Mouse (Mus musculus) layer of hippocampus, adult 2 months (tissue): ENCODE results near the gene Stpg4. TPM values are rescaled to one million over a fixed set of nuclear protein-coding genes. Genes with fewer than 3 reads are reported as not detected.

Source experiments
- DNase-seq, 2 experiments: peaks; one replicate each; pipeline ENCODE4 v3.0.0; 2022; ENCODE audit warnings: low spot score in 2 of 2
- H3K27ac ChIP-seq: fragments of 200-600 bp; 2 replicates; pipeline ENCODE4 v1.8.1; 2022
- H3K4me3 ChIP-seq: fragments of 200-600 bp; 2 replicates; pipeline ENCODE4 v1.8.1; 2022; ENCODE audit warnings: mild to moderate bottlenecking
- CTCF ChIP-seq: fragments of 200-600 bp; conservative IDR thresholded peaks from 2 replicates; pipeline ENCODE4 v1.8.1; 2022; ENCODE audit warnings: antibody characterized with exemption, mild to moderate bottlenecking, moderate library complexity
- long read RNA-seq, 2 experiments: library from polyadenylated mRNA; stranded (forward); transcript quantifications; one replicate each; pipeline ENCODE4 v2.0.0; 2021; ENCODE audit warnings: borderline mapping rate in 2 of 2
- total RNA-seq, 2 experiments: library from RNA; stranded (reverse); gene quantifications; 2 replicates each; pipeline ENCODE4 v1.2.3; 2021

The Stpg4 gene
- total RNA-seq = not detected
- long read RNA-seq, experiment 1 = 0 reads
- long read RNA-seq, experiment 2 = 0 reads

DNA sequence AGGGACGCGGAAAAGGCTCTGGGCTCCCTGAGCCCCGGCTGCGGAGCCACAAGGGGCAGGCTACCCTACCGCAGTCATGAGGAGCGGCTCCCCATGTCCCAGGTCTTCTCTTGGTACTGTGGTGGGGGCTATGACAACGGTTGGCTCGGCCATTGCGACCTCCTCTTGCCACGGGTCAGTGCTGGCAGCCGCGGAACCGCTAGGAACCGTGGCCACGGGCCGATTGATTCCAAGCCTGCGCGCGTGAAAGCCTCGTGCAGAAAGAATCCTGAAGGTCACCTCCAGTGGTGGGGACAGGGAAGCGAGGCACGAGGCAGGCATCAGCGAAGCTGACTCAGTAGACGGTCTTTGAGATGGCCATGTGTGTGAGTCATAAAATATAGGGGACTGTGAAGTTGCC is at the start of gene Stpg4:
Gene Stpg4, minus strand, starts transcription at position 231 of the 400 bp plus-strand sequence.
- H3K27ac ChIP-seq = no peak within 1 kb of the TSS
- no peak for TF ChIP-seq CTCF
- DNase-seq = no peak
- H3K4me3 ChIP-seq = no peak within 1 kb of the TSS

- DNase-seq = no peak
- Histone ChIP-seq H3K4me3 (no peak overlapping the region), H3K27ac (peak overlapping the region; percentile 95)
- TF ChIP-seq CTCF = no peak
Observed at GRCm38 (mm10) chr17:87475356-87475755, 47.8 kb upstream of the Stpg4 start.

- no peak for TF ChIP-seq CTCF
- Histone ChIP-seq H3K4me3 (peak overlapping the region; percentile 38), H3K27ac (peak overlapping the region; percentile 95)
- no peak for DNase-seq
Observed at GRCm38 (mm10) chr17:87474501-87474795, 46.9 kb upstream of the Stpg4 start.

DNA sequence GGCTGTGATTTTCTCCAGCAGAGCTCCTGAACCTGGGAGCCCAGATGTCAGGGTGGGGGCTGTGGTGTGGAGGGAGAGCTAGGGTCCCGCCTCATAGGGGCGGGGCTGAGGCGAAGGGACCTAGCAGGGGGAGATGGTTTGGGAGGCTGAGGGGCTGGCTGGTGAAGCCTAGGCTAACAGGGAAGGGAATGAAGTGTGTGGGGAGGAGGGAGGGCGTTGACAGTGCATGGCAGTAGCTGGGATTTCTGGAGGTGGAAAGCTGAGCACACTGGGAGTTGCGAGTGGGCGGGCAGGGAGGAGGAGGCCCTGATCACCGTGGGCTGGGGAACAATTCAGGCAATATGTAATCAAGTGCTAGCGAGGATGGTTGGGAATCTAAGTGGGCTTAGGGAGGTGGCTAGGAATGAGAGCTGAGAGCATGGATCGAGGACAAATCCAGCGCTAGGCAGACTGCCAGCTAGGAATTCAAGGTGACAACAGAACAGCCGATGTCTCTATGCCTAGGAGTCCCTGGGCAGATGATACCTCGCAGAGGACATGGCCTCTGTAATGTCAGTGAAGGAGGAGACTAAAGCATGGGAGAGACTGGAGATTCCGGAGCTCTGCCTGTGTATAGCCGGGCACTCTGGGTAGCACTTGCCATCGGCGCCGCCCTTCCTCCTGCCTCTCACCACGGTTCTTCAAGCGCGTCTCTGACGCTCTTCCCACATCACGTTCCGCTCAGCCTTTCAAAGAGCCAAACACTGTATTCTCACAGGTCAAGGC is 46.4 kb upstream of the Stpg4 start:
- no peak for TF ChIP-seq CTCF
- H3K4me3 ChIP-seq = peak overlapping the region; percentile 38
- peak overlapping the region; percentile 95 for H3K27ac ChIP-seq
- DNase-seq = peak; percentile 56 to 61

- no peak for TF ChIP-seq CTCF
- Histone ChIP-seq H3K4me3 (peak overlapping the region; percentile 38), H3K27ac (peak overlapping the region; percentile 95)
- DNase-seq = no peak
Observed at GRCm38 (mm10) chr17:87473441-87473735, 45.8 kb upstream of the Stpg4 start.

GRCm38 (mm10) chr17:87472879-87473278 is 45.3 kb upstream of the Stpg4 start:
- Histone ChIP-seq H3K4me3 (peak overlapping the region; percentile 38; the same call in 1 of the 2 replicates), H3K27ac (peak overlapping the region; percentile 95)
- DNase-seq = no peak
- no peak for TF ChIP-seq CTCF

DNA sequence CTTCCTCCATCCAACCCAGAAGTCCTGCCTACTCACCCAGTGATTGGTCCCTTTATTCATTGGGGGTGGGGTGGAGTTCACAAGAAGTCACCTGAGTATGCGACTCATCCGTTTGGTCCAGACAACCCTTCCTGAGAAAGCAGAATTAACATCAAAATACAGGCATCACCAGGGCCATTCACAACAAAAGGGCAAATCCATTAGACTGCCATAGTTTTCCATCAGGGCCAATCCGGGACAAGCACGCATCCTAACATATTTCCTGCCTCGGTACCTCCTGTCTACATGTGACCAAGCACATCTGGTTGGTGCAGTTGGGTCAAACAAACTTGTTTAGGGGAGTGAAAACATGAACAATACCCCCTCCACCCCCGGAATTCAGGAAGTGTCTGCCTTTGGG is 44.1 kb upstream of the Stpg4 start:
- Histone ChIP-seq H3K4me3 (no peak overlapping the region), H3K27ac (no peak overlapping the region)
- no peak for TF ChIP-seq CTCF
- no peak for DNase-seq

DNA sequence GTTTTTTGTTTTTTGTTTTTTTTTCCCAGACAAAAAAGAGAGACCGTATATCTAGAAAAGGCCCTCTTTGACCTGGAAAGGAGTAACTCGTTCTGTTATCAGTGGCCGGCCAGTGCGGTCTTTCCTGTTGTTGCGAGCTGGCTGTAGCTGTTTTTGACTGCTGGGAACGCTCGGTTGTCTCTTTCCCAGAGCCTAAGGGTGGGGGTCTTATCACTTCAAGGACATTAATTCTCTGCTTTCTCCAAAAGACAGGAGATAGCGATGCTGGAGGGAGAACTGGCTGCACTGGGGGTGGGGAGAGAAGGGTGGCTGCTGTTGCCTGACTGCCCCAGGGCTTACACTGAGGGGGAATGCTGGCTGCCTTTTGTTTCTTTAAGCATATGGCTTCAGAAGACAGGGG is 43.3 kb upstream of the Stpg4 start:
- DNase-seq = no peak
- H3K27ac ChIP-seq = no peak overlapping the region
- TF ChIP-seq CTCF = no peak
- no peak overlapping the region for H3K4me3 ChIP-seq

DNA sequence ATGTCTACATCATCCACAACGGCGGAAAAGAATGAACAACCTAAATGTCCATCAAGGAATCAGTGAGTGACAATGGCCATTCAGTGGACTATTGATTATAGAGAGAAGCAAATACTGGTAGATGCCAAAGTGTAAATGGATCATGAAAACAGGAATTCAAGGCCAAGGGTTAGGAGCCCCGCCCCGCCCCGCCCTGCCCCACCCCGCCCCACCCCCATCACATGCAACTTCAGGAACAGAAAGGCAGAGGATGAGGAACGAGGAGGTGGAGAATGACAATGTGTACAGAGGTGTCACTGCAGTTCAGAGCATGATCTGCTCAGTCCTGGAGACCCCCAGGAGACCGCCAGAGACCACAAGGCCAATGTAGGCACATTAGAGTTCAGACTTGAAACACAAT is 42.7 kb upstream of the Stpg4 start:
- no peak for DNase-seq
- Histone ChIP-seq H3K4me3 (no peak overlapping the region), H3K27ac (no peak overlapping the region)
- TF ChIP-seq CTCF = no peak

DNA sequence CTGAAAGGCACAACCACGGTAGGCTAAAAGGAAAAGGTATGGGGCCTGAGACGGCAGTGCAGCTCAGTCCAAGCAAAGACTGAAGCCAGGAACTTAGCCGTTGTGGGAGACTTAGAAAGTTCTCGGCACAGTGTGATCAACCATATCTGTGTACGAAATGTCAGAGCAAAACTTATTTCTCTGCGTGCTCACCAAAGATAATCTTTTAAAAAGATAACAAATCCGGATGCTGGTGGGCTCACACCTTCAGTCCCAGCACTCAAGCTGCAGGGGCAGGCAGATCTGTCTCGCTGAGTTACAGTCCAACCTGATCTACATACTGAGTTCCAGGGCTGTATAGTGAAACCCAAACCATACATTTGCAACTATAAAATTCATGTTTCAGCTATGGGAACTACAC is 41.9 kb upstream of the Stpg4 start:
- DNase-seq = no peak
- Histone ChIP-seq H3K4me3 (no peak overlapping the region), H3K27ac (no peak overlapping the region)
- no peak for TF ChIP-seq CTCF

- no peak for DNase-seq
- Histone ChIP-seq H3K4me3 (no peak overlapping the region), H3K27ac (peak overlapping the region; percentile 39; the same call in 1 of the 2 replicates)
- no peak for TF ChIP-seq CTCF
Observed at GRCm38 (mm10) chr17:87468616-87469015, 41.1 kb upstream of the Stpg4 start.

- Histone ChIP-seq H3K4me3 (no peak overlapping the region), H3K27ac (peak overlapping the region; percentile 89)
- peak; percentile 22 for TF ChIP-seq CTCF
- no peak for DNase-seq
Observed at GRCm38 (mm10) chr17:87461499-87461896, 34.0 kb upstream of the Stpg4 start.

DNA sequence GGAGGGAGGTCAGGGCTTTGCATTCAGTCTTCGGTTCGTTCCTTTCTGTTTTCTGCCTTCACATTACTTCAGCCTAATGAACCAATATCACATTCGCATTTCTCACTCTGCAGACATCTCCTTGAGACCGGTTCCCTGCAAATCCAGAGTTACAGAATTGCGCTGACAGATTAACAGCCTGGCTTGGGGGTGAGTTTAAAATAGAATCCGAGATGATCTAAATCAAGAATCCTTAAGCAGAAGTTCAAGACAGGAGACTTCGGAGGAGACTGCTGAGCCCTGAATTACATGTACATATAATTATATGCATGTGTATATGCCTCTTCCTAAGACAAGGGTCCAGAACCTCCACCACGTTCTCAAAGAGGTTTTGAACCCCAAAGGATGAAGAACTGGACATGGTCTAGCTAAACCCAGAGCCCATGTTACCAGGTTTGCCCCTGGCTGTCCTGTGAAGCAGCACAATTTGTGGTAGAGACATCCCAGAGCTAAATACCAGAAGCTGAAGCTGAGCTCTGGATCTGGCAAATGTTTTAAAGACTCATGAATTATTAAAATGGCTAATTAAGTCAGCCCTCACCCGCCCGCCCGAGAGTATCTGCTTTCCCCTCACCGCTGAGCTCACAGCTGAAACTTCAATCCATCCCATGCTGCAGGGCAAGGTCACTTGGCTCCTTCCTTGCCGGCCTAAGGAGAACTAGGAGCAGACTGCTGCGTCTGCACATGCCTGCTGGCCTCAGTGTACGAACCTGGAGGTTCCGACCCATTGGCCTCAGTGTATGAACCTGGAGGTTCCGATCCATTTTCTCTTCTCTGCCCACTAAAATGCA is 33.3 kb upstream of the Stpg4 start:
- Histone ChIP-seq H3K4me3 (no peak overlapping the region), H3K27ac (peak overlapping the region; percentile 89)
- no peak for DNase-seq
- no peak for TF ChIP-seq CTCF
